Mouse (Mus musculus) liver, adult 2 months (tissue): ENCODE measurements around the gene Rnf26.
A peak's percentile ranks its signal among the peaks of the same experiment; 100 is the strongest.

Experiments
- CTCF ChIP-seq: fragments of 200-500 bp; IDR thresholded peaks from 2 replicates; pipeline ENCODE4 v1.5.1; 2011; ENCODE audit warnings: low read depth, low read length, control low read depth
- POLR2A ChIP-seq: fragments of 200-500 bp; IDR thresholded peaks from 2 replicates; pipeline ENCODE4 v1.6.1; 2011; ENCODE audit warnings: low read length, control low read depth; ENCODE audit not compliant: insufficient read depth; ENCODE audit errors: extremely low read depth

DNA sequence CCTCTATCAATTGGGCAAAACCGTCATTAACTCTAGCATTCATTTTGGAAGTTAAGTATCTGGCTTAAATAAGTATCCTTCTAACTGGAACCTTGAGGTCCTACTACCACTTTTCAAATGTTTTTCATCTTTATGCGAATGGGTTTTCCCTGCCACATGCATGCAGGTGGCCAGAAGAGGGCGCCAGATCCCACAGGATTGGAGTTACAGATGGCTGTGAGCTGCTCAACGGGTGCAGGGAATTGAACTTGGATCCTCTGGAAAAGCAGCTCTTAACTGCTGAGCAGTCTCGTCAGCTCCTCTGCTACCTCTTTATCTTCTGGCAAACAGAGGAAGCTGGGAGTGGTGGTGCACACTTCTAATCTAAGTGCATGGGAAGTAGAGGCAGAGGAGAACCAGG lies 5.7 kb upstream of the Rnf26 start:
- TF ChIP-seq POLR2A (no peak), CTCF (peak; percentile 83)
